13 mouse cellular contexts compared by ENCODE assay signal in genomic region chr7:63857771-63858417, GRCm38 (mm10). TPM values are rescaled to one million over a fixed set of nuclear protein-coding genes. Genes with fewer than 3 reads are reported as not detected.
DNase-seq lines count a peak whose midpoint lies in the region; ATAC-seq and TF ChIP-seq lines count a peak whose summit lies in the region.
"Had no signal": no experiment of that assay in that cellular context is flagged by ENCODE, and none has a peak within 500 bp of the region (broad histone marks: within the 10 kb centered on the region; RNA-seq: fewer than 3 reads in every experiment).

No protein-coding gene starts in this region.

- H3K27me3 ChIP-seq in heart, embryonic 15.5 days: no peaks in the 10 kb centered on the region
- H3K27me3 ChIP-seq in liver, embryonic 14.5 days (ENCODE audit: control insufficient read depth, insufficient read depth, low read length): no peaks in the 10 kb centered on the region
- H3K27me3 ChIP-seq in forebrain, embryonic 16.5 days (replicated peaks; ENCODE audit: control insufficient read depth, insufficient read depth, low read length): no peaks in the 10 kb centered on the region
- H3K27me3 ChIP-seq: limb, embryonic 12.5 days had no signal

- TF ChIP-seq EP300 in liver, embryonic 14.5 days (IDR thresholded peaks at IDR 0.05; ENCODE audit: low read depth): no peak

- H3K36me3 ChIP-seq in heart, embryonic 15.5 days: no peaks in the 10 kb centered on the region
- H3K36me3 ChIP-seq in liver, embryonic 14.5 days (replicated peaks; ENCODE audit: control insufficient read depth, insufficient read depth, low read depth): no peaks in the 10 kb centered on the region
- H3K36me3 ChIP-seq in forebrain, embryonic 16.5 days (ENCODE audit: control insufficient read depth, insufficient read depth): no peaks in the 10 kb centered on the region
- H3K36me3 ChIP-seq: G1E; limb, embryonic 12.5 days had no signal

- no peaks in the 10 kb centered on the region for H3K9me3 ChIP-seq in heart, embryonic 15.5 days (replicated peaks)
- H3K9me3 ChIP-seq in liver, embryonic 14.5 days (ENCODE audit: control insufficient read depth, low read length): no peaks in the 10 kb centered on the region
- no peaks in the 10 kb centered on the region for H3K9me3 ChIP-seq in forebrain, embryonic 16.5 days (ENCODE audit: control insufficient read depth, low read length)
- H3K9me3 ChIP-seq: G1E; limb, embryonic 12.5 days; megakaryocyte, embryonic 14.5 days had no signal

- TF ChIP-seq CTCF in liver, embryonic 14.5 days (IDR thresholded peaks at IDR 0.05; ENCODE audit: low read depth): no peak

- 78% methylated on average over 17 of the region's 17 CpGs for WGBS in heart, embryonic 15.5 days
- 70% methylated on average over 17 of the region's 17 CpGs for WGBS in liver, embryonic 14.5 days (ENCODE audit: insufficient replicate concordance)
- 82% methylated on average over 17 of the region's 17 CpGs for WGBS in forebrain, embryonic 16.5 days

- H3K4me2 ChIP-seq in heart, embryonic 15.5 days: peak overlapping the region; percentile 76; the same call in 1 of the 2 replicates
- peak overlapping the region; percentile 65; the same call in 1 of the 2 replicates for H3K4me2 ChIP-seq in liver, embryonic 14.5 days (ENCODE audit: low read depth)
- no peak overlapping the region; the same call in 1 of the 2 replicates for H3K4me2 ChIP-seq in forebrain, embryonic 16.5 days (ENCODE audit: low read length)

- no peak overlapping the region for H3K9ac ChIP-seq in heart, embryonic 15.5 days
- H3K9ac ChIP-seq in liver, embryonic 14.5 days (replicated peaks): no peak overlapping the region
- no peak overlapping the region for H3K9ac ChIP-seq in forebrain, embryonic 16.5 days (replicated peaks; ENCODE audit: low read depth, low read length)

- H3K27ac ChIP-seq in heart, embryonic 15.5 days: no peak overlapping the region
- H3K27ac ChIP-seq in liver, embryonic 14.5 days: no peak overlapping the region
- no peak overlapping the region for H3K27ac ChIP-seq in forebrain, embryonic 16.5 days (ENCODE audit: low read length)
- H3K27ac ChIP-seq: limb, embryonic 12.5 days had no signal

- intact Hi-C loops in heart, postnatal 10 days (cut with DNase I): loop anchor here (10.0 kb wide), 1 partner anchor 297 kb away; the partner anchor contains the start of gene Trpm1

- H3K4me3 ChIP-seq in heart, embryonic 15.5 days: no peak overlapping the region
- no peak overlapping the region for H3K4me3 ChIP-seq in liver, embryonic 14.5 days (ENCODE audit: insufficient read depth in 1 of 2, low read depth in 2 of 2, low read length in 2 of 2)
- H3K4me3 ChIP-seq in forebrain, embryonic 16.5 days (replicated peaks; ENCODE audit: low read length): no peak overlapping the region; the same call in 1 of the 2 replicates

- ATAC-seq in heart, embryonic 15.5 days (replicated peaks; ENCODE audit: insufficient number of reproducible peaks, insufficient read depth, low FRiP score, low read depth): no peak
- no peak for ATAC-seq in liver, embryonic 14.5 days (ENCODE audit: insufficient read depth)
- peak; percentile 11; the same call in 1 of the 2 replicates for ATAC-seq in forebrain, embryonic 16.5 days

- DNase-seq in cerebellum, adult 11-12 months: peak; percentile 40
- no peak for DNase-seq in cerebellum, postnatal 25 days
- no peak for DNase-seq in heart, postnatal 10 days
- no peak for DNase-seq in liver, embryonic 14.5 days (ENCODE audit: low read depth in 3 of 3, low spot score in 3 of 3)
- DNase-seq in liver: no peak
- DNase-seq in thymus, postnatal 10 days (ENCODE audit: low spot score in 2 of 2): no peak

- H3K4me1 ChIP-seq in heart, embryonic 15.5 days (replicated peaks): peaks cover 10% of the 10 kb centered on the region
- H3K4me1 ChIP-seq in liver, embryonic 14.5 days (replicated peaks; ENCODE audit: control insufficient read depth in 2 of 2, insufficient read depth in 2 of 2, low read length in 1 of 2): peaks cover 0 to 3% of the 10 kb centered on the region in 2 experiments; a peak in 3 of 4 replicates
- H3K4me1 ChIP-seq in forebrain, embryonic 16.5 days (replicated peaks; ENCODE audit: control insufficient read depth, insufficient read depth, low read length): peaks cover 6% of the 10 kb centered on the region

RNA-seq across cellular contexts. Expression of gene E030018B13Rik, which starts 58.8 kb away (rescaled TPM):
- polyA plus RNA-seq in heart, embryonic 15.5 days (2015; fragmentation: Nextera tagmentation; extraction: Ambion mirVana): 0.14 and 0.20 TPM in 2 replicates
- not detected for total RNA-seq in heart, postnatal 10 days (2021)
- not detected in 2 replicates for polyA plus RNA-seq in liver, embryonic 14.5 days (2012; rRNA removed)
- not detected in 2 replicates for polyA plus RNA-seq in liver, embryonic 14.5 days (2014; fragmentation: Nextera tagmentation; extraction: Ambion mirVana)
- 0.35 TPM in 1 of 2 replicates, not detected in the other for polyA plus RNA-seq in forebrain, embryonic 16.5 days (2015; fragmentation: Nextera tagmentation; extraction: Ambion mirVana)
- total RNA-seq: G1E; heart, adult 18-20 months had no signal
- polyA plus RNA-seq: G1E; large intestine, adult 2 months; limb, embryonic 12.5 days had no signal
